Mouse (Mus musculus): Measurements from ENCODE around the gene Efcab9. TPM values are rescaled to one million over a fixed set of nuclear protein-coding genes. Genes with fewer than 3 reads are reported as not detected.
A peak's percentile ranks its signal among the peaks of the same experiment; 100 is the strongest.

Efcab9 gene
- 0.53 and 1.1 TPM in 2 replicates for polyA plus RNA-seq (2015; fragmentation: Nextera tagmentation; extraction: Ambion mirVana)

DNA sequence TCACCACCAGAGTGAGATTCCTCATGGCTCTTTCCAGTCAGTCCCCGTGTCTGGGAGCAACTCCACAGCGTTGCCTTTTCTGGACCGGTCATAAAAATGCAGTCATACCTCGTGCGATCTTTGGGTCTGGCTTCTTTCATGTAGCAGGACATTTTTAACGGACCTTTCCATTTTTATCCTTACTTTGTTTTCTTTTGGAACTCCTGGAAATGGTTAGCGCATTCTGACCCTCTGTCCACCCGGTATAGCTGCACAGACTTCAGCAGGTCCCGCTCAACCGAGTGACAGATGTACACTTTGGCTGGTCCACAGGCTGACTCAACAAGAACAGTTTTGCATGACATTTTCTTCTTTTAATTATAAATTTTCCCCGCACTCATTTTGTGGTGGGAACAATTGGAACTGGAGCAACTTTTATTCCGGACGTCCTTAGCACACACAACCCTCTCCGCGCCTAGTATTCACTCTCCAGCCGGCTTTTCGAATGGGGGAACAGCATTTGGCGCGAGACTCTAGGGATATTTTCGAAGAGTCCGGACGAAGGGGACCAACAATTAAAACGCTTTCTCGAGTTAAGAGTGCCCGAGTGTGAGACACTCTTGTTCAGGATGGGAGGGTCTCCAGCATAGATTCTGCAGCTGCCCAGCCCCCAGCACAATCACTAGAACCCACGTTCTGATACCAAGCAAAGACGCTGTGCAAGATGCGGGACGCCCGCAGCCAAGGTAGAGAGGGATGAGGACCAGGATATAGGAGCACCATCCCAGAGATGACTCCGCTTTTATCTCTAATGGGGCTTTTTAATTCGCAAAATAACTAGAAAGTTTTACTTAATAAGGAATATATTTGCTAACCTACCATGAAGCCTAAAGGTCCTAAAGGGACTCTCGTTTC lies at the start of gene Efcab9:
Gene Efcab9 (minus strand): TSS at position 211 of the 894 bp plus-strand sequence.
- peak within 1 kb of the TSS; percentile 91 for H3K4me2 ChIP-seq
- peak within 1 kb of the TSS; percentile 64 for H3K4me3 ChIP-seq (replicated peaks)
- 4% methylated on average over 33 of the region's 33 CpGs for WGBS
- H3K9me3 ChIP-seq: no peaks in the 10 kb centered on the region
- H3K4me1 ChIP-seq: peaks cover 12% of the 10 kb centered on the region
- H3K36me3 ChIP-seq: no peaks in the 10 kb centered on the region
- no peaks in the 10 kb centered on the region for H3K27me3 ChIP-seq (replicated peaks)
- peak within 1 kb of the TSS; percentile 57 for H3K9ac ChIP-seq
- peak within 1 kb of the TSS; percentile 27; the same call in 1 of the 2 replicates for H3K27ac ChIP-seq
- 0 out of 2 replicates have a peak, but pooled peaks have one; percentile 29 for ATAC-seq (ENCODE audit: insufficient read depth, low FRiP score, low read depth)

DNA sequence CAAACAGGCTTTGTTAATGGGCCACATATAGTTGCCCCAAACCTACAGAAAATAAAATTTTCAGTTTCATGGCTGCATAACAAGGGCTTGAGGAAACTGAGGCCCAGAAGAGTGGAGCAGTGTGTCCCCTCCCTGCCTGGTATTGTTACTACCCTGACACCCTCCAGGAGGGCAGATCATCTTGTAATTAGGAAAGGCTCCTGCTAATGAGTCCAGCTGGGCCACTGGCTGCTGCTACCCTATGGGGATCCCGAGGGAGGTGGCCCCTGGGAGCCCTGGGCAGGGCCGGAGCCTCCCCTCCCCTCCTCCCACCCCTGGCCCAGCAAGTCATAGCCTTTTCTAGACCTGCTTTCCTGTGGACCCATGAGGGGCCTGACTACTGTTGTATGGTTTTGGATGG lies 49.1 kb upstream of the Efcab9 start:
- WGBS: 60% methylated on average over 2 of the region's 2 CpGs
- no peak overlapping the region for H3K9ac ChIP-seq
- no peak for ATAC-seq (ENCODE audit: insufficient read depth, low FRiP score, low read depth)
- no peaks in the 10 kb centered on the region for H3K4me1 ChIP-seq
- H3K36me3 ChIP-seq: no peaks in the 10 kb centered on the region
- no peak overlapping the region for H3K4me3 ChIP-seq (replicated peaks)
- no peak overlapping the region for H3K27ac ChIP-seq
- no peaks in the 10 kb centered on the region for H3K27me3 ChIP-seq (replicated peaks)
- no peak overlapping the region for H3K4me2 ChIP-seq
- no peaks in the 10 kb centered on the region for H3K9me3 ChIP-seq

DNA sequence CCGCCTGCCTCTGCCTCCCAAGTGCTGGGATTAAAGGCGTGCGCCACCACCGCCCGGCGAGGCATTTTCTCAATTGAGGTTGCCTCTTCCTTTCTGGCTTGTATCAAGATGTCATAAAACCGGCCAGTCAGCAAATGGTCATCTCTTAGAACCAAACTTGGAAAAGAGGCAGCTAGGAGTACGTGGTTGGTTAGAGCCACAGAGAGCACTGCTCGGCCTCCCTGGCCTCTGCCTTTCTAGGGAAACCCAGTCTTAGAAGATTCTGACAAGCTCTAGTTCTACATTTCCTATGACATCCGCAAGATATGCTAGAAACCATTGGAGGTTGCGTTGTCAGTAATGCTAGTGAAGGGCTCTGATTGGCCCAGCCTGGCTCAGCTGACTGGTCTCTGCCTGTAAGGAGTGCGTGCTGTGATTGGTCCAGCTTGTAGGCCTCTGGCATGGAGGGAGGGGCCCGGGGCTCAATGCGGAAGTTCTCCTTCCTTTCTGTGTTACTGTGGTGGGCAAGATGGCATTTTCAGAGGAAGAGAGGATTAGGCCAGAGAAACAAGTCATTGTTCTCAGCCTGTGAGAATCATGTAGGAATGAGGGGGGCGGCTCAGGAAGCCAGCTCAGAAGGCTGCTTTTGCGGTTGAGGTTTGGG lies 48.5 kb upstream of the Efcab9 start:
- Histone ChIP-seq H3K9me3 (no peaks in the 10 kb centered on the region), H3K9ac (no peak overlapping the region), H3K4me3 (replicated peaks) (no peak overlapping the region), H3K27me3 (replicated peaks) (no peaks in the 10 kb centered on the region), H3K36me3 (no peaks in the 10 kb centered on the region), H3K4me2 (no peak overlapping the region), H3K4me1 (no peaks in the 10 kb centered on the region), H3K27ac (no peak overlapping the region)
- WGBS: 84% methylated on average over 16 of the region's 16 CpGs
- ATAC-seq (ENCODE audit: insufficient read depth, low FRiP score, low read depth): peak; percentile 57; the same call in 1 of the 2 replicates

GRCm38 (mm10) chr11:32576760-32577050 lies 44.8 kb upstream of the Efcab9 start:
- H3K27me3 ChIP-seq (replicated peaks): no peaks in the 10 kb centered on the region
- H3K9ac ChIP-seq: no peak overlapping the region
- no peak overlapping the region for H3K4me2 ChIP-seq
- no peak for ATAC-seq (ENCODE audit: insufficient read depth, low FRiP score, low read depth)
- no peaks in the 10 kb centered on the region for H3K9me3 ChIP-seq
- H3K36me3 ChIP-seq: no peaks in the 10 kb centered on the region
- H3K4me1 ChIP-seq: no peaks in the 10 kb centered on the region
- 46% methylated on average over 5 of the region's 5 CpGs for WGBS
- H3K4me3 ChIP-seq (replicated peaks): no peak overlapping the region
- no peak overlapping the region for H3K27ac ChIP-seq

DNA sequence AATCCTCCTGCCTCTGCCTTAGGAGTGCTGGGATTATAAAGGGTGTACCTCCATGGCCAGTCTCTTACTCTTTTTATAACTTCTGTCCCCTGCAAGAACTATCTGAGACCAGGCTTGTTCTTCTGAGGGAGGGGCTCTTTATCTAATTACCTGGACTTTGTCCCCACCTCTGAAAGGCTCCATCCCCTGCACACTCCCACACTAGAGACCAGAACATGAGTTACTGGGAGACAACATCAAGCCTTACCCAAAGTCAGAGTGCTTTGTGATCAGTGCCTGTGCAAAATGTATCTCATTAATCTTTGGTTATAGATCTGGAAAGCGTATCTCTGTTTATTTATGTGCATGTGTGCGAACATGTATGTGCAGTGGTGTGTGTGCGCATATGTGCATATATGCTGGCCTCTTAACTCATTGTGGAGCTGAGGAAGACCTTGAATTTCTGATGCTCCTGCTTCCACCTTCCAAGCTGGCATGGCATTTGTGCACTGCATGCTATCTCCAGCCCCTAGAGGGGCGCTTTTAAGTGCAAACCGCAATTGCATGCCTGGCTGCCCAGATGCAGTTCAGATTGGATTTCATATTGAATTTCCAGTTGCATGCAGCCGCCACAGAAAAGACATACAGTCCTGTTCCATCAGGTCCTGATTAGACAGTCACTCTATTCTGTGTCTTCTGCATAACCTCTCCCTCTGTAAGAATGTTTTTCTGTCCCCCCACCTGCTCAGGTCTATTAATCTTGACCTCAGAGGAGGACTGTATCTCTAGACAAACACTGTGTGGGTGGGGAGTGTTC lies 44.3 kb upstream of the Efcab9 start:
- no peak overlapping the region for H3K4me3 ChIP-seq (replicated peaks)
- WGBS: 77% methylated on average over 6 of the region's 6 CpGs
- no peak overlapping the region for H3K27ac ChIP-seq
- no peaks in the 10 kb centered on the region for H3K4me1 ChIP-seq
- no peaks in the 10 kb centered on the region for H3K27me3 ChIP-seq (replicated peaks)
- no peaks in the 10 kb centered on the region for H3K36me3 ChIP-seq
- no peaks in the 10 kb centered on the region for H3K9me3 ChIP-seq
- H3K4me2 ChIP-seq: no peak overlapping the region
- H3K9ac ChIP-seq: no peak overlapping the region
- ATAC-seq (ENCODE audit: insufficient read depth, low FRiP score, low read depth): no peak

- Histone ChIP-seq H3K4me3 (replicated peaks) (no peak overlapping the region), H3K27me3 (replicated peaks) (no peaks in the 10 kb centered on the region), H3K9me3 (no peaks in the 10 kb centered on the region), H3K27ac (no peak overlapping the region), H3K4me1 (no peaks in the 10 kb centered on the region), H3K9ac (no peak overlapping the region), H3K36me3 (no peaks in the 10 kb centered on the region), H3K4me2 (no peak overlapping the region)
- WGBS: 87% methylated on average over 2 of the region's 2 CpGs
- no peak for ATAC-seq (ENCODE audit: insufficient read depth, low FRiP score, low read depth)
These were observed 41.8 kb upstream of the Efcab9 start for GRCm38 (mm10) chr11:32573669-32574068.

- Histone ChIP-seq H3K9ac (no peak overlapping the region), H3K4me2 (no peak overlapping the region), H3K27ac (no peak overlapping the region), H3K4me1 (peaks cover 14% of the 10 kb centered on the region; the same call in 1 of the 2 replicates), H3K27me3 (replicated peaks) (no peaks in the 10 kb centered on the region), H3K4me3 (replicated peaks) (no peak overlapping the region), H3K36me3 (no peaks in the 10 kb centered on the region), H3K9me3 (no peaks in the 10 kb centered on the region)
- WGBS: 84% methylated on average over 6 of the region's 6 CpGs
- no peak for ATAC-seq (ENCODE audit: insufficient read depth, low FRiP score, low read depth)
These were observed 39.2 kb upstream of the Efcab9 start for GRCm38 (mm10) chr11:32571103-32571502.

- WGBS: 90% methylated on average over 15 of the region's 15 CpGs
- Histone ChIP-seq H3K36me3 (no peaks in the 10 kb centered on the region), H3K27me3 (replicated peaks) (no peaks in the 10 kb centered on the region), H3K9me3 (no peaks in the 10 kb centered on the region), H3K4me2 (no peak overlapping the region), H3K4me1 (peaks cover 23% of the 10 kb centered on the region), H3K9ac (no peak overlapping the region), H3K4me3 (replicated peaks) (no peak overlapping the region), H3K27ac (no peak overlapping the region)
- no peak for ATAC-seq (ENCODE audit: insufficient read depth, low FRiP score, low read depth)
These were observed 36.9 kb upstream of the Efcab9 start for GRCm38 (mm10) chr11:32568637-32569293.

- Histone ChIP-seq H3K9ac (no peak overlapping the region), H3K27me3 (replicated peaks) (no peaks in the 10 kb centered on the region), H3K4me2 (no peak overlapping the region), H3K4me3 (replicated peaks) (no peak overlapping the region), H3K4me1 (peaks cover 23% of the 10 kb centered on the region), H3K27ac (no peak overlapping the region), H3K36me3 (no peaks in the 10 kb centered on the region), H3K9me3 (no peaks in the 10 kb centered on the region)
- WGBS: 78% methylated on average over 7 of the region's 7 CpGs
- ATAC-seq (ENCODE audit: insufficient read depth, low FRiP score, low read depth): no peak
These were observed 36.2 kb upstream of the Efcab9 start for GRCm38 (mm10) chr11:32568060-32568459.

GRCm38 (mm10) chr11:32567000-32567855 lies 35.3 kb upstream of the Efcab9 start:
- Histone ChIP-seq H3K9ac (no peak overlapping the region), H3K9me3 (no peaks in the 10 kb centered on the region), H3K4me3 (replicated peaks) (no peak overlapping the region), H3K36me3 (no peaks in the 10 kb centered on the region), H3K4me1 (peaks cover 23% of the 10 kb centered on the region), H3K4me2 (no peak overlapping the region), H3K27me3 (replicated peaks) (no peaks in the 10 kb centered on the region), H3K27ac (no peak overlapping the region)
- ATAC-seq (ENCODE audit: insufficient read depth, low FRiP score, low read depth): no peak
- 71% methylated on average over 10 of the region's 10 CpGs for WGBS

- no peak for ATAC-seq (ENCODE audit: insufficient read depth, low FRiP score, low read depth)
- no peaks in the 10 kb centered on the region for H3K9me3 ChIP-seq
- H3K27me3 ChIP-seq (replicated peaks): no peaks in the 10 kb centered on the region
- H3K9ac ChIP-seq: no peak overlapping the region
- WGBS: 82% methylated on average over 6 of the region's 6 CpGs
- H3K4me1 ChIP-seq: peaks cover 23% of the 10 kb centered on the region
- no peak overlapping the region for H3K4me2 ChIP-seq
- H3K27ac ChIP-seq: no peak overlapping the region
- no peak overlapping the region for H3K4me3 ChIP-seq (replicated peaks)
- no peaks in the 10 kb centered on the region for H3K36me3 ChIP-seq
These were observed 34.3 kb upstream of the Efcab9 start for GRCm38 (mm10) chr11:32566184-32566583.
